Mouse (Mus musculus) testis, adult 2 months (tissue): ENCODE measurements around the gene Dnajb1.

ENCODE experiments used
- CTCF ChIP-seq: fragments of 200-500 bp; IDR thresholded peaks from 2 replicates; pipeline ENCODE4 v1.5.1; 2012; ENCODE audit warnings: low read depth, mild to moderate bottlenecking, inconsistent platforms, low read length, moderate library complexity; ENCODE audit not compliant: control insufficient read depth, insufficient read depth, insufficient replicate concordance
- POLR2A ChIP-seq: fragments of 200-500 bp; IDR thresholded peaks from 2 replicates; pipeline ENCODE4 v1.6.1; 2012; ENCODE audit warnings: low read depth, mild to moderate bottlenecking, inconsistent platforms, low read length, moderate library complexity; ENCODE audit not compliant: control insufficient read depth

DNA sequence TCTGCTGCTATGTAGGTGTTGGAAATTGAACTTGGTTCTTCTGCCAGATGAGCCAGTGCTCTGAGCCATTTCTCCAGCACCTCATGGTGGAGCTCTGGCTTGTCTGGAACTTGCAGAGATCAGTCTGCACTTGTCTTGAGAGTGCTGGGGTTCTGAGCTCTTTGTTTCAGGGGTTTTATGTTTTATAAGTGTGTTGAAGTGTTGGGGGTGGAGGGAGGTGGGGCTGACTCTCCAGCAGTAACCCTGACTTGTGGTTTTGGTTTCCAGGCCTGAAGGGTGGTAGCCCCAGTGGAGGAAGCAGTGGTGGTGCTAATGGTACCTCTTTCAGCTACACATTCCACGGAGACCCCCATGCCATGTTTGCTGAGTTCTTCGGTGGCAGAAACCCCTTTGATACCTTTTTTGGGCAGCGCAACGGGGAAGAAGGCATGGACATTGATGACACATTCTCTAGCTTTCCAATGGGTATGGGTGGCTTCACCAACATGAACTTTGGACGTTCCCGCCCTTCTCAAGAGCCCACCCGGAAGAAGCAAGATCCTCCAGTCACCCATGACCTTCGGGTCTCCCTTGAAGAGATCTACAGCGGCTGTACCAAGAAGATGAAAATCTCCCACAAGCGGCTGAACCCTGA lies 1.7 kb downstream of the Dnajb1 start:
- TF ChIP-seq POLR2A = no peak
- no peak for TF ChIP-seq CTCF
